Mouse (Mus musculus): ENCODE results near the gene Specc1.

Specc1 gene

DNA sequence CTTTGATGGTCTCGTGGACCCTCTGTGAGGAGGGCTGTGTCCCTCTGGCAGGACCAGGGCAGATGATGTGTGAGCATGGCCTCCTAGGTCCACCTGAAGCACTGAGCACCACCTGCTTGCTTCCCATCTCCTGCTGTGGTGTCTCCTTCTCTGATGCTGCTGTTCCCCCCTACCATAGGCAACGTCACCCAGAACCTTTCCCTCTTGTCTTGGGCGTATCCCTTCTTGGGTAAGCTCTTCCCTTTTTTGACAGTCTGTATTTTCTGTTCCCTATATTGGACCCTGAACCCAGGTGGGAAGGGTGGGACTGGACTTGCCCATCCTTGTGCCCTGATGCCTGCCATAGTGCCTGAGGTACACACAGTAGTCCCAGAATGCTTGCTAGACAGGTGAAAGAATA is 56.9 kb downstream of the Specc1 start:
- in situ Hi-C loops (cut with MseI, MboI), result no loop called here

- in situ Hi-C loops (cut with MseI, MboI), result no loop called here
These were observed 58.6 kb downstream of the Specc1 start for GRCm38 (mm10) chr11:62015071-62015654.

- in situ Hi-C loops (cut with MseI, MboI), result no loop called here
These were observed 60.4 kb downstream of the Specc1 start for GRCm38 (mm10) chr11:62016985-62017384.

DNA sequence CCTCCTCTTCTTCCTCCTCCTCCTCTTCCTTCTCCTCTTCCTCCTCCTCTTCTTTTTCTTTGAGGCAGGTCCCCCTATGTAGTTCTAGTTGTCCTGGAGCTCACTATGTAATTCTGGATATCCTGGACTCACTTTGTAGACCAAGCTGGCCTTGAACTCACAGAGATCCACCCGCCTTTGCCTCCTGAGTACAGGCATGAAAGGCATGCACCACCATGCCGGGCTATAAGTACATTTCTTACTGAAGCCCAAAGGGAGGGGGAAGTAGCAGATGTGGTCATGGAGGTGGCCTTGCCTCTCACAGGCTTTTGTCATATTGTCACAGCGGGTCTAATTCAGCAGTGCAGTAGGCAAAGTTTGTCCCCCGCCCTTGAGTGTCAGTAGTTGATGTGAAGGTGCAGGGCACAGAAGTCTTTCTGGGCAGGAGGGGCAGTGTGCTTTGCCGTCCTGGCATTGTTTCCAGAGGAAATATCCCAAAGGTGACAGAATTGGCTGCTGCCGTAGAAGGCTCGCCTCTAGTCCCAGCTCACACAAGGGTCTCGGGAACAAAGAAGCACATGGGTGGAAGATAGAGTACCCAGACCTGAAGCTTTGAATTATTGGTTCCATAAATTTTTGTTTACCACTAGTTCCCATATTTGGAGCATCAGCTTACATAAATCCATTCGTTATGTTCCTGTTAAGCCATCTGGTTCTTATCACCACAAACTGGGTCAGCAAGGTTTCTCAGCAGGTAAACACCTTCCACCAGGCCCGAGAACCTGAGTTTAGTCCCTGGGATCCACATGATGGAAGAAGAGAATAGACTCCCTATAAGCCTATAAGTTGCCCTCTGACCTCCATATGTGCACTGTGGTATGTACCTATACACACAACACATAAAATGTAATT is 62.0 kb downstream of the Specc1 start:
- in situ Hi-C loops (cut with MseI, MboI), result no loop called here

GRCm38 (mm10) chr11:62019857-62020256 is 63.3 kb downstream of the Specc1 start:
- in situ Hi-C loops (cut with MseI, MboI), result no loop called here

DNA sequence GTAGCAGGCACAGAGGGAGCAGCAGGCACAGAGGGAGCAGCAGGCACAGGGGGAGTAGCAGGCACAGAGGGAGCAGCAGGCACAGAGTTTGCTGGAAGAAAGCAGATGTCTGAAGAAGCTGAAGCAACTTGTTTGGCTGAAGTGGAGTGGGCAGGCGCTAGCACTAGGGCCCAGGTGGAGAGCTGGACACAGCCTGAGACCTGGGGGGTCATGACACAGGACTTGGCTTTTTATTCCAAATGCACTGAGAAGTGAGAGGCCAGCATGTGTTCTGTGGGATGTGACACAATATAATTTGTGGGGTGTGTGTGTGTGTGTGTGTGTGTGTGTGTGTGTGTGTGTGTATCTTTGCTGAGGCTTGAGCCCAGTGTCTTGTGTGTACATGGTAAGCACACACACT is 64.3 kb downstream of the Specc1 start:
- in situ Hi-C loops (cut with MseI, MboI), result no loop called here

GRCm38 (mm10) chr11:62022105-62022504 is 65.5 kb downstream of the Specc1 start:
- in situ Hi-C loops (cut with MseI, MboI), result no loop called here

- in situ Hi-C loops (cut with MseI, MboI), result no loop called here
These were observed 66.3 kb downstream of the Specc1 start for GRCm38 (mm10) chr11:62022718-62023493.

- in situ Hi-C loops (cut with MseI, MboI), result no loop called here
These were observed 67.1 kb downstream of the Specc1 start for GRCm38 (mm10) chr11:62023494-62024233.

DNA sequence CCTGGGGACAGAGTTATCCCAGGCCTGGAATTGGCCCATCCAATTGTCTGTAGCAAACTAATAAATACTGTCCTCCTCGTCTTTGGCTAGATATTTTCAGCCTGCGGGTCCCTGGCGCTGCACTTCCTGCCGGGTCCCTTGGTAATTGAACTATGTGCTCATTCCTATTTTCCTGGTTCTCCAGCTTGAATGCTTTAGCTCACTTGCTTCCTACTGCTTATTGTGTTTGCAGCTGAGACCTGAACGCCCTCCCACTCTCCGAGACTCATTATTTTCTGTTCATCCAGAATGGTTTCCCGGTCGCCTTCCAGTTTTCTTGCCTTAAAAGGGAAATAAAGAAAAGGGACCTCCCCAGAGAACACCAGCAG is 67.7 kb downstream of the Specc1 start:
- in situ Hi-C loops (cut with MseI, MboI), result no loop called here

DNA sequence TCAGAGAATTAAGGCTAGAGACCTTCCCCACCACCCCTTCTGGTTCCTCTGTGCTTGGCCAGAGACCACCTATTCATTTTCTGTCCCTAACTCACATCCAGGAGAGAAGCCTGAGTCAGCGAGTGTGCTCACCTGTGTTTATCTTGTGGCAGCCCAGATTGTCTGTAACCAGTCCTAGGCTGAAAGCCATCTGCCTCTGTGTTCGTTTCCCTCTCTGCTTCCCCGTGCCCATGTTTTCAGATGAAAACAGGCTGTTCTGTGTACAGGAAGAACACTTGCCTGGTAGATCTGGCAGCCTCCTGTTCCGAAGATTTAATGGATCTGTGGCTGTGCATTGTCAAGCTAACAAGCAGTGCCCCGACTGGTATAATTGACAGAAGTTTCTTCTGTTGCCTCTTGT is 68.4 kb downstream of the Specc1 start:
- in situ Hi-C loops (cut with MseI, MboI), result no loop called here

DNA sequence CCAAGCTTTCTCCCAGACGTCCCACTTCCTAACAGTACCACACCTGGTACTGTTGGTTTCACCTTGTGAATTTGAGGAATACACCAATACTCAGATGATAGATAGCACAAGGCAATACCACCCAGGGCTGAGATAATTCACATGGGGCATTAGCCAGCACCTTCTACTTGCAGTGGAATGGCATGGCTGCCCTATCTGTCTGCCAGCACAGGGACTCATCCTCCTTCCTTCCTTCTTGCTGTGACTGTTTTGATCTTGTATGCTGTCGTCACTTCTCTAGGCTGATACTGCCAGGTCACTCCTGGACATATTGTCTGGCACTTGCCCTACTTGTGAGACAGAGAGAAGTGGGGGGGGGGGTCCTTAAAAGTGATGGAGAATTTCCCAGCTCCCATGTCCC is 69.2 kb downstream of the Specc1 start:
- in situ Hi-C loops (cut with MseI, MboI), result no loop called here

GRCm38 (mm10) chr11:62026345-62026815 is 69.8 kb downstream of the Specc1 start:
- in situ Hi-C loops (cut with MseI, MboI), result no loop called here

DNA sequence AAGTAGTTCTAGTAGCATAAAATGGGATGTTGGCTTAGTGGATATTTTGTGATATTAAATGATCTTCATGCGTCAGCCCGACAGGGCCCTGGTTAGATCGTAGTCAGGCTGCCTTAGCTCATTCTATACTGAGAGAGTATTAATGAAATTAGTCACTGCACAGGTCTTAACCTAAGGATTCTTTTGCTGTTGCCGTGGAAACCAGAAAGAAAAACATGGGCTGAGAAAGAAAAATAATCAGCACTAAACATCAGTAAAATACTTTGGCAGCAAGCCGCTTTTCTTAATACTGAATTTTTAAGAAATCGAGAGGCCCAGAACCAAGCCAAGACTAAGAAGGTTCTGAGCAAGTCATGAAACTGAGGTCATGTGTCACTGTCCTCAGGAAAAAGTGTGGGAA is 70.7 kb downstream of the Specc1 start:
- in situ Hi-C loops (cut with MseI, MboI), result no loop called here

GRCm38 (mm10) chr11:62027705-62028104 is 71.1 kb downstream of the Specc1 start:
- in situ Hi-C loops (cut with MseI, MboI), result no loop called here

DNA sequence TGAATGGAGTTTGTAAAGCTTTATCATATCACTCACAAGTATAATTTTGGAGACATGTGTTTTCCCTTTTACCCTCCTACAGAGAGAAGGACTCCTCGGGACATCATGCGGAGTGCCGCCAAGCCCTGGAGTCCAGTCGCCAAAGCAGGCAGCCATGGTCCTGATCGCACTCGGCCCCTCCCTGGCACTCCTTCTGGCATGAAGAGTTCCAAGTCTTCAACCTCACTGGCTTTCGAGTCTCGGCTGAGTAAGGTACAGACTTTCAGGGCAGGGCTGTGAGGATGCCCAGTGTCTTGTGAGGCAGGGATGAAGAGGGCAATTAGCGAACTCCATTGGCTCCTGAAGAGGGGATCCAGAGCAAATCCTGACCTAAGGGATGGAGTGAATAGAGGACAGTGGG is 72.6 kb downstream of the Specc1 start:
- in situ Hi-C loops (cut with MseI, MboI), result no loop called here

DNA sequence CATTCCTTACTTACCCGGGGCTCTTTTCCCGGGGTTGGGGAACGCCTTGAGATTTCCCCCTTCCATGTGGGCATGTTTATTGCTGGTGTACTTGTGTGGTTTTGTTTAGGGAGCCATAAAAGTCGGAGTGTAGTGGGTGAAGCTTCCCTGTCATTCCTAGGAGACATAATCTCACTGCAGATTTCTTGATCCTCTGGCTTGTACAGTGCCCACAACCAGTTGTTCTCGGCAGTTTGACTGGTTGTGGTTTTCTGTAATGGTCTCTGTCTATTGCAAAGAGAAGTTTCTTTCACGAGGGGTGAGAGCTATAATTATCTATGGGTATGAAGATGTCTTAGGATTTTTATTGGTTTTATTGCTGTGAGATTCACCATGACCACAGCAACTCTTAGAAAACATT is 78.0 kb downstream of the Specc1 start:
- in situ Hi-C loops (cut with MseI, MboI), result no loop called here

GRCm38 (mm10) chr11:62035220-62035619 is 78.7 kb downstream of the Specc1 start:
- in situ Hi-C loops (cut with MseI, MboI), result loop anchor here in 1 of 2 experiments (5.0 kb wide), 1 partner anchor 83 kb away; no protein-coding TSS in a partner anchor

- in situ Hi-C loops (cut with MseI, MboI), result no loop called here
These were observed 83.6 kb downstream of the Specc1 start for GRCm38 (mm10) chr11:62040122-62040521.

DNA sequence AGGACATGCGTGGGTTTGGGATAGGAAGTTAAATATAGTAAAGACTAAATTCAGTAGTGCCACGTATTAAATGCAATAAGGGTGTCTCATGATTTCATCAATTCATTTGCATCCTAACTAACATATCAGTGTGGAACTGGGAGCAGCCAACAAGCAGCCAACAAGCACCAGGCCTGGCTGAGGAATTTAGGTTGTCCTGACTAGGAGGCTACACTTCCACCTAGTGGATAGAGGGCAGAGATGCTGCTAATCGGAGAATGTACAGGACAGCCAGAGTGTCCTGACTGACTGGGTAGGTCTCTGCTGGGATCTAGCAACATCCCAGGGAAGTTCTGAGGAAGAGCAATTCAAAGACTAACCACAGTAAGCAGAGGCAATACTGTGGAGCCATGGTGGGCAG is 88.1 kb downstream of the Specc1 start:
- in situ Hi-C loops (cut with MseI, MboI), result loop anchor here (5.0 kb wide), 3 partner anchors 83 to 238 kb away; partner anchors contain the start of genes Ttc19 (in 1 of the 2) and Zswim7 (in 1 of the 2)

DNA sequence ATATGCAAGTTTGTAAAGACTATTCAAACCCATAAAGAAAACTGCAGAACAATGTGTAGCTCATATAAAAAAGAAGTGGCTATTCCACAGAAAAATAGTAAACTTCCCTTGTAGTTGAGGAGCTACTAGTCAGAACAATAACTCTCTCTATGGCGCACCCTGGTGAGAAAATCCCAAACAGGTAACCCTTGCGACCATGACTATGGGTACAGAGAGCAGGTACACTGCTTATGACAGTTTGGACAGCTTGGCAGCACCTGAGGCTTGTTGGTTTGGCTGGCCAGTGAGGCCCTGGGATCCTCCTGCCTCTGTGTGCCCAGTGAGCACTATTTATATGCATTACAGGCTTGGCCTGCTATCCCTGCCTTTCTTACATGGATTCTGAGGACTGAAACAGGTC is 89.4 kb downstream of the Specc1 start:
- in situ Hi-C loops (cut with MseI, MboI), result loop anchor here (5.0 kb wide), 3 partner anchors 81 to 236 kb away; partner anchors contain the start of genes Ttc19 (in 1 of the 2) and Zswim7 (in 1 of the 2)
